Mouse (Mus musculus): ENCODE measurements at regions not wholly inside any gene's neighbourhood (a gene's known extent, or its start where the extent isn't known, plus 50 kb on each side); places are given as distances from the start of the nearest gene placed in this dataset.

DNA sequence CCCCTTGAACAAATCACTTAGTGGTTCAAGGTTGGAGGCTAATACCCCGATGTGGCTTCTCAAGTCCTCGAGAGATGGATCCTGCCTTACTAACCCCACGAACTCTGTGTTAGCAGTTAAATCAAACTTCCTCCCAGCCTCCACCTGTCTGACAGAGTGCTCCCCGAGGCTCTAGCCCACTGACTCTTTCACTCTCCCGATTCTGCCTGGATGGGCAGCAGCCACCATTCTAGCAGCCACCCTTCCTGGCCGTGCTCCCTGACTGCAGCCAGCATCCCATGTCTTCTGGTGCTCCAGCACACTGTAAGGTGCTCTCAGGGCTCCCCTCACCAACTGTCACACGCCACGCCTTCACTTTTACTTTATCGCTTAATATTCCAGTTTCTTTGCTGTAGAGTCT is 173.6 kb upstream of the Lpp start:
- in situ Hi-C loops (cut with MboI; ENCODE audit: unreplicated experiment in 2 of 2): no loop called here

DNA sequence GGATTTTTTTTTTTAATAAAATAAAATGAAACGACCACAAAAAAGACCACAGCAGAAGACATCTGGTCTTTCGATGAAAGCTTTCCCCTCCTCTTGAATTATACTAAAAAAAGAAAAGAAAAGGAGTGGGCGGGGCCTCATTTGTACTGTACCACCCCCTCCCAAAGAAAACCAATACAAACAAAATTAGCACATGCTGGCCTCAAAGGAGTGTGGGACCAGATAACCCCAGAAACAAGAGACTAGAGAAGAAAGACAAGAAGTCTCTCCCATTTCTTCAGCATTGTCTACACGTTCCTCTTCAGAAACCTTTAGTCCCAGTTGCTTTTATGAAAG is 174.5 kb upstream of the Lpp start:
- in situ Hi-C loops (cut with MboI; ENCODE audit: unreplicated experiment in 2 of 2): no loop called here

DNA sequence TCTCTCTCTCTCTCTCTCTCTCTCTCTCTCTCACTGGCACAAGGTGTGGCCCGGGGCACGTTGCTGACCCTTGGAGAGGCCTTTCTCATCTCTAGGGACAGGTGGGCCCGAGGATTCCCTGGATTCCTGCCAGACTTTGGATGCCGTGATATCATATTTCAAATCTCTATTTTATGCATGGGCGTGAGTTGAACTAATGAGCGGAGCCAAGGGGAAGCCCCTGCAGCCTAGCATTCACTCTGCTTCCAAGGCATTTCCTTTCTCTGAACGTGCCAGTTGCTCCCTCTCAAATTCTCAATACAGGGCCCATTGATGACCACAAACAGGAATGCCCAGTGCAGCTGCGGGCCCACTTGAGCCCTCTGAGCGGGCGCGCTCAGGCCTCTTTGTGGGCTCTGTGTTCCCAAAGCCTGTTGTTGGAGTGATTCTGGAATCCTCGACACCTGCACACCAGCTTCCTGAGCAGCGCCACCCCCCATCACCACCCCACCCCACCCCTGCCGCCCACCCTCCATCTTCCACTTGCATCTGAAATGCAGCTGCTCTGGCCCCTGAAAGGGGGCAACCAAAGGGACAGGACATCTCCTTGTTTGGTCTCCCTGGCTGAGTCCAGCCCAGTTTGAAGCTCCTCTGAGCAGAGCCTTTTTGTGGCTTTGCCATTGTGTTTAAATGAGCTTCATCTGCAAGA is 175.0 kb upstream of the Lpp start:
- in situ Hi-C loops (cut with MboI; ENCODE audit: unreplicated experiment in 2 of 2): no loop called here

DNA sequence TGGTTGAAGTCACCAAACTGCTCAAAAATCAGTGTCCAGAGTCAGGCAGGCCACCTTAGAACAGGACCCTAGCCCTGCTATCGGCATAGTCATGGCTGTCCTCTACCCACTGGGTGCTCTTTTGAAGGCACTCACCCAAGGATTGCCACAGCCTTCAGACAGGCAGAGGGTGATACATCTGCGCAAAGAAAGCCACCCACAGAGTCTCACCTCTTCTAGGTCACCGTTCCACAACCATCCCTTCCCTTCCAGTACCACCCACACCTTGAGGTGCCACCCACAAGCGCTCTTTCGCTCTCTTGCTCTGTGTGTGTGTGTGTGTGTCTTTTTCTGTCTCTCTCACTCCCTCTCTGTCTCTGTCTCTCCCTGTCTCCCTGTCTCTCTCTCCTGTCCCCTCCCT is 176.5 kb upstream of the Lpp start:
- in situ Hi-C loops (cut with MboI; ENCODE audit: unreplicated experiment in 2 of 2): no loop called here

DNA sequence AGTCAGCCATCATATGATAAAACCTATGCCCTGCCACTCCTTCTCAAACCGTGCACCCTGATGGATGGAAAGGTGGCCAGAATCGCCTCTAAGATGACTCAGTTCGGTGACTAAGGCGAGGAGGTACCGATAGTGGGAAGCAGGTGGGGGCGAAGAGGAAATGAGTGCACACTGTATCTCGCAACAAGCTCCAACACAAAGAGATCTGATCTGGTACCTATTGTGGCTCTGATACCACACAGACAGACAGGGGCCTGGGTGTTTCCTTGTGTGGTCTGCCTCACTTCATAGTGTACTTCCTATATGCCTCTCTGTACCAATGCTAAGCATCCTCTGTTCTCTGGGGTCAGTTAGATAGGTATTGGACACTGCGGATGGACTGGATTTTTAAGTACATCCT is 178.0 kb upstream of the Lpp start:
- in situ Hi-C loops (cut with MboI; ENCODE audit: unreplicated experiment in 2 of 2): no loop called here

DNA sequence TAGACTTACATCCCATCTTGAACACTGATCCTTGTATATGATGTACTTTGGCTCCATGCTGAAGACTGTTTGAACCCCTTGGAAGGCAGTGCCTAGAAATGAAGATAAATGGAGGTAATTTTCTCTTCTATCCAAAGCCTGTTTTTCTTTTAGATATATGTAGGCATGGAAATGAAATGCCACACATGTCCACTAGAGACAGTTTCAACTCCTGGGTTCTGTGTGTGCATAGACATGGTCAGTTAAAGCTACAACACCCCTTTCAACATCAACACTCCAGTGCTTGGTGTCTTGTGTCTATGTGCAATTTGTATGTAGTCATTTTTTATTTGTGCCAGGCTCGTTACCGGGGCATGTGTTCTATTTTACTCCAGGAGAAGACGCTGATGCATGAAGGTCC is 179.7 kb upstream of the Lpp start:
- in situ Hi-C loops (cut with MboI; ENCODE audit: unreplicated experiment in 2 of 2): no loop called here

DNA sequence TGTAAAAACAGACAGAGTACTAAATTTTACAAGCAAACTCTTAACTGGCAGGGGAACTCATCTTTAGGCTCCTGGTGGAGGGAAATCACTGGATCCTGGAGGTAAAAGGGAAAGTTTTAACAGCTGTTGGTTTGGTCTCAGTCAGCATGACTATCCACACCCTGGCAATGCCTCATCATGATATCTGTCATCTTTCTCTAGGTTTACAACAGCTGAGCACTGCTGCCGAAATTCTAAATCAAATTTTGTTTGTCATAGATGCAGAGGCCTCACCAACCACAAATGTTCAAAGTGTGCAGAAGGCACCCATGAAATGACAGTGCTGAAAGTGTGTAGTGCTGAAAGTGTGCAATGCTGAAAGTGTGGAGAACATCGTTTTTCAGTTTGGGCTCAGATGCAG is 180.6 kb upstream of the Lpp start:
- in situ Hi-C loops (cut with MboI; ENCODE audit: unreplicated experiment in 2 of 2): no loop called here

DNA sequence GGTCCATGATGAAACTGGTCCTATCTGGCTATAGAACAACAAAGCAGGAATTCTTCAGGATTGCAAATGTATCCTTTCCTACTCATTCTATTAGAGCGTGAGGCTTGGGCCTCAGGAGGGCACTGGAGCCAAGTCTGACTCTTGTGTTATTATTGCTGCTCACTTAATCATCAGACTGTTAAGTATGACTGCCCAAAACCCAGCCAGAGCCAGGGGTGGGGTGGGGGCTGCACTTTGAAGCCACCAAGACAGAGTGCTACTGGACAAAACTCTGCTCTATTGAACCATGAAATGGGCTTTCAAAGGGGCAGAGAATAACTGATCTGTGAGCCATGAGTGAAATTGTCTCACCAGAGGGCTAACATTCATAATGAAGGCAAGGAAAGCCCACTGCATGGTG is 181.7 kb upstream of the Lpp start:
- in situ Hi-C loops (cut with MboI; ENCODE audit: unreplicated experiment in 2 of 2): no loop called here

DNA sequence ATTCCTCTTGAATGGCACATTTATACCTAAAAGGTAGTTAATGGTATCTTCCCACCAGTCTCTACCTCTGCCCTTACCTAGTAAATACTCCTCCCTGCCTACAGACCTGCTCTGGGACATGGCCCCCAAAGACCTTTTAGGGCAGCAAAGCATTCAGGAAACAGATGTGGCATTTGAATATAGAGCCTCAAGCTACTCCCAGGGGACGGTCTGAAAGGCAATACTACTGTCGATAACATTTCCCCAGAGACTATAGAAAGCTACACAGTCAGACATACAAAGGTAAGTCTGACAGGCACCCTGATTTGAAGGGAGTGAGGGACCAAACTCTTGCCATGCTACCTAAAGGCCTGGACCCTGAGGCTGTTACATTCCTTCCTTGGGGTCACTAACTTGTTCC is 184.4 kb upstream of the Lpp start:
- in situ Hi-C loops (cut with MboI; ENCODE audit: unreplicated experiment in 2 of 2): no loop called here

DNA sequence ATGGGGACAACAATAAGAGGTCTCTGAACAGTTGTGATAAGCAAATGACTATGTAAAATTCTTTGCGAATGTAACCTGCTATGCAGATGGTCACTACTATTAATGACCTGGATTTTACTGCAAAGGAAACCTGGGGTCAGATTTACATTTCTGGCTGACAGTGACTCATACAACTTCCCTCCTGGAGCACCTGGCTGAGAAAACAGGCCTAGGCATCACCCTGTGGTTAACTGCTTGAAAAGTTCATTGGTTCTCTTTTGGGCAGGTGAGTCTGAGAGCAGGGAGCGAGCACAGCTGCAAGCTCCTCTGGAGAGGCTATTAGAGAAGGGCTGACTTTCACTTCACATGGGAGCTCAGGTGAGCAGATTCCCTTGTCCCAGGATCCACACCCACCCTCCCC is 185.2 kb upstream of the Lpp start:
- in situ Hi-C loops (cut with MboI; ENCODE audit: unreplicated experiment in 2 of 2): no loop called here

DNA sequence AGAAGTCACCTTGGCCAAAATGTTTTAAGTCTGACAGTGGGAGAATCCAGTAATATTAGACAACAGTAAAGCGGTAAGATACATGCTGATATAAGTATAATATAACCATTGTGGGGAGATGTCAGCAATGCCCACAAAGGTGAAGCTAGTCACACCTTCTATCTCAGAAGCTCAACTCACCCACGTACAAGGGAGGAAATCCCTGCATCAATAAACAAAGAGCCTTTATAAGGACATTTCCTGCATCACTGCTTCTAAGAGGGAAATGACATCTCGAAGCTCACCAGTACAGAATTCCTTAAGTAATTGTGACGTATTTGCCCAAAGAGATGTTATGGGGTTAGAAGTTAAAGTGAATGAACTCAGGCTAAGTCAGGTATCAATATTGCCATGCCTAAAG is 186.3 kb upstream of the Lpp start:
- in situ Hi-C loops (cut with MboI; ENCODE audit: unreplicated experiment in 2 of 2): no loop called here

DNA sequence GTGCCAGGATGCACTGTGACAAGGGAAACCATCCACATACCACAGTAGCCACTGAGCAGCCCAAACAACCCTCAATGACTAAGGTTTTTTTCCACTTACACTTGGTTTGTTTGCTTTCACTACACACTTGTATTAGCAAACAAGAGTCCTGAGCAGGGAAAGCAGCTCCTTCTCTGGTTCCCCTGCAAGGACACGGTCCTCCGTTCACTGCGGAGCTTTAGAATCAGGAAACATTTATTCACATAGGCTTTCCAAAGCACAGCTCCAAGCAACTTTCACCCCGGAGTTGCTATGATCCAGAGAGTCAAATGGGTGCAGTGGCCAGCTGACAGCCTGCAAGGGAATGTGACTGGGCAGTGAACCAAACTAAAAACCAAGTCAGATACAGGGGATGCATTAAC is 186.8 kb upstream of the Lpp start:
- in situ Hi-C loops (cut with MboI; ENCODE audit: unreplicated experiment in 2 of 2): no loop called here

DNA sequence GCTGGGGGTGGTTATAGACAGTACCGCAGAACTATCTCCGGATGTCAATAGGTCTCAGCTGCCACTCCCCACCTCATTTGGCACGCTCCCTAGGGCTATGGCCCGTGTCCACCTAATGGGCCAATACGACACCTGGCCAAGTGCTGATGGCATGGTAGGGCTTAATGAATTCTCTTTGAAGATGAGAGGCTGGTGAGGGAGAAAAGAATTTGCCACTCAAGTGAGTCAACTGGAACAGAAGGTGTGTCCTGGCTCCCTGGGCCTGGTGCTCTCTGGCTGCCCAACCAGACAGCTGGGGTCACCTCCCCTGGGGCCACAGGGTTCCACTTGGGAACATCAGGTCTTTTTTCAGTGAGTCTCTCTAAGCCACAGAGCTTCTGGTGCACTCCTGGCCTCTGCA is 187.7 kb upstream of the Lpp start:
- in situ Hi-C loops (cut with MboI; ENCODE audit: unreplicated experiment in 2 of 2): no loop called here

DNA sequence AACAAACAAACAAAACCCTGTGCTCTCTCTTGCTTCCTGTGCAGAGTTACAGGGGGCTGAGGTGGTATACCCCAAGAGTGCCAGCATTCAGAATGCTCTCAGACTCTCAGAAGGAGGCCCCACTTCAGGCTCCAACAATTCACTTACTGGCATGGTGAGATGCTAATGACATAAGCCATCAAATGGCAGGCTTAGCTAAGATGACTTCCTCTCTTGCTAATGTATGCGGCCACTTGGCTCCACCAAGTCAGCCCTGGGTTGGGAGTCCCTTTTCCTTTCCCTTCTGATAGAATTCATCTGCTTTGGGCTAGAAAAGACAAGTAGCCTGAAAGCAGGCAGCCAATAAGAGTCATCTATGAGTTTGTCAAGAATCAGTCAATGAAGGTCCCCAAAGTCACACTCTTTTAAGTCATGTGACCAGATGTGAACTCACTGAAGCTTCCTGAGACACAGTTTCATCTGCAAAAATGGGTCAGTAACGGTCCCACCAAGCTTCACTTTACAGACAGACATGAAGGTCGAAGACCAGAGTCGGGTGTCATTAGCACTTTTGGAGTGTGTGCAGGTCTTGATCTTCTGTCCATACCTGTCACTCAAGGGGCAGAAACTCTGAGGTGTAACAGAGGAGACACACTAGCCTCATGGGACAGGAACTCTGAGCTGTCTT is 189.1 kb upstream of the Lpp start:
- in situ Hi-C loops (cut with MboI; ENCODE audit: unreplicated experiment in 2 of 2): no loop called here

DNA sequence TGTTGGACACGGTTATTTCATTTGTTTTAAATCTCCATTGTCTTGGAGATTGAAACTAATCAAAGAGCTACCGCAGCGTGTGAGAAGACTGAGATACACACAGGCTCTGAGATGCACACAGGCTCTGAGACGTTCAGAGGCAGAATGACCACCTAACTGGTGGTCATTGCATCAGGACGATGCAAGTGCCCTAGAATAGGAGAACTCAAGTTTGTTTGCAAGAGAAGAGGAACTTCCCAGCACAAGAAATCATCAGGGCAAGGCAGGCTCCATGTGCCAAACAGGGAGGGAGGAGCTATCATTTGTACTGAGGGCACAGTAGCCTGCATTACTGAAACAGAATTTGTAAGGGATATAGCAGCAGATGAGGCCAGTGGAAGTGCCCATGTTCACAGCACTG is 190.7 kb upstream of the Lpp start:
- in situ Hi-C loops (cut with MboI; ENCODE audit: unreplicated experiment in 2 of 2): no loop called here

DNA sequence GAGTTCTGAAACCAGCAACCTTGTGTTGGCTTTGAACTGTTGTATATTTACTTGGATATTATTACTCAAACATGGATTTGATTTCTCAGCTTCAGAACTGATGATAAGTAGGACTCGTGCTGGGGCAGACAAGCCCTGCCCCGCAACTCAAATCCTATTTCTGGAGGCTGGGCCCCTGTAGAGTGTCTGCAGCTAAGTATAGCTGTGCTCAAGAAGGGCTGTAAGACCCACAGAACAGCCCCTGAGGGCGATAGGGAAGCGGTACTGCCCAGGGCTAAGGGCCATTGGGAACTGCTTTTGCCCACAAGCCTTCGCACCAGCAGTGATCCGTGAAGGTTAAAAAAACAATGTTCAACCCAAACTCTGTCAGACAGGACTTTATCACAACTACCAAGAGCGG is 191.9 kb upstream of the Lpp start:
- in situ Hi-C loops (cut with MboI; ENCODE audit: unreplicated experiment in 2 of 2): no loop called here

DNA sequence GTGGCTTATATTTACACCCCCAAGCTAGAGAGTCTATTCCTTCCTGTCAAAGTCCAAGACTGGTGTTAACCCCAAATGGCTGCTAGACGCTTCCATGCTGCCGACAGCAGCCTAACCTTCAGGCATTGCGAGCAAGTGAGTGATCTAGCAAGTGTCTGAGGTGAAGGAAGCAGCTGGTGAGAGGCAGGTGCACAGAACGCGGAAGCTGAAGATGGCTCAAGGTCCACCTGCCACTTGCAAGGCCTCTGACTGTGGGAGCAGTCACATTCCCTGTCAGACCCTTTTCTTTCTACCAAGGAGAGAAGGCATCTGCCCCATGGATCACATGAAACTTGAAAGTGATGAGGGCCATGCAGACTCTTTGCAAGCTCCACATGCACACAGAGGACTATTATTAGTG is 193.1 kb upstream of the Lpp start:
- in situ Hi-C loops (cut with MboI; ENCODE audit: unreplicated experiment in 2 of 2): no loop called here

DNA sequence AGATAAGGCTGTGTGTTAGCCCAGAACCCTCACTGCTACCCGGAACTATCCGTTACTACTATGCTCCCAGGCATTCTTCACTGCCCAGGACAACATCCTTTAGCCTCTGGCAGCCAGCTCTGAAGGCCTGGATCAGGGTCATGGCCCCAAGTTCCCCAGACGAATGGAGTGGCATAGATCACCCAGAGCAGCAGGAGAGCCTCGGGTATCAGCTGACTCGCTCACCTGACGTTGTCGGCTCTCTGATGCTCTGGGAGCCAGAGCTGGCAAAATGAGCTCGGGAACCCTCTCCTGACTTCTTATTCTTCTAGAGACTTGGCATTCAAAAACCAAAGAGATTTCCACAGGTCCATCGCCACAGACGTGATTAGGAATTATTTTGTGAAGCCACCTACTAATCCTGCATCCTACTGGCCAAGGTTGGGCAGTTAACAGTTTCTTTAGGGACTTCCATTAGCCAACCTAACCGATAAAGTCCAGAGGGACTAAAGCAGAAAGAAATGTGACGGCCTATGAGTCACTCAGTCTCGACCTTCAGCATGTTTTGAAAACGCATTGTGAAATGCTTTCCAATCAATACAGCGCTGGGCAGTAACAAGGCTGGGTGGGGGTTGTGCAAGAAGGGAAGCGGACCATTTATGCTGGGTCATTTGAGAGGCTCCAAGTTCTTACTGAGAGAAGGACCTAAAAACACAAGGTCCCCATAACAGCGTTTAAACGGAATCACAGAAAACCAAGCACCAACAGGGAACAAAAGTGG is 193.7 kb upstream of the Lpp start:
- in situ Hi-C loops (cut with MboI; ENCODE audit: unreplicated experiment in 2 of 2): no loop called here

DNA sequence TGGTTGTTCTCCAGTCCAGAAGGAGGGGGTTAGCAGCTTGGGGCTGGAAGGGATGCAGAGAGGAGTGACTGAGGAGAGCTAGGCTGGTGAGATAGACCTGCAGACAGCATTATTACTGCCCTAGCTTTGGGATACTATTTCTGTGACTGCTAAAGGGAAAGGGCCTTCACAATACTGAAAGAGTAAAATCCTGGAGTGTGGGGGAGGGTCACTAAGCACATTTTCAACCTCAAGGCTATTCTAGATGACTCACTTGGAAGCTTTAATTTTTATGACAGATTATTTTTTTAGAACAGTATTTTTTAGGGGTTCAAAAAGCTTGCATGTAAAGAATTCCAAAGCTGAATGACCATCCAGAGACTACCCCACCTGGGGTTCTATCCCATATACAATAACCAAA is 195.0 kb upstream of the Lpp start:
- in situ Hi-C loops (cut with MboI; ENCODE audit: unreplicated experiment in 2 of 2): no loop called here

DNA sequence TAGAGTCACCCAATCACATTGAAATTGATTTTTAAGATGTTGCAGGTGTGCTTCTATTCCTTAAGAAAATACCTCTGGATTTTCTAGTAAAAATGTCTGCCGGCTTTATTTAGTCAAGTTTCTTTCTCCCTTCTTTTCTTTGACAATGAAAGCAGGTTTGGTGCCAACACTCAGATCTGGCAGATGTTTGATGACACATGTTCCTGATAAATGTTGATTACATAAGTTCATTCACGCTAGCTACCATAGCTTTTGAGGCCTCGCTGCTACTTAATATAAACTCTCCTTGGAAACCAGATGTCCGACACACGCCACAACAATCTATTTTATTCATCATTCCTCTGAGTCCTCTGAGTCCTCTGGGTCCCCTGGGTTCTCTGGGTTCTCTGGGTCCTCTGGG is 195.7 kb upstream of the Lpp start:
- in situ Hi-C loops (cut with MboI; ENCODE audit: unreplicated experiment in 2 of 2): no loop called here

DNA sequence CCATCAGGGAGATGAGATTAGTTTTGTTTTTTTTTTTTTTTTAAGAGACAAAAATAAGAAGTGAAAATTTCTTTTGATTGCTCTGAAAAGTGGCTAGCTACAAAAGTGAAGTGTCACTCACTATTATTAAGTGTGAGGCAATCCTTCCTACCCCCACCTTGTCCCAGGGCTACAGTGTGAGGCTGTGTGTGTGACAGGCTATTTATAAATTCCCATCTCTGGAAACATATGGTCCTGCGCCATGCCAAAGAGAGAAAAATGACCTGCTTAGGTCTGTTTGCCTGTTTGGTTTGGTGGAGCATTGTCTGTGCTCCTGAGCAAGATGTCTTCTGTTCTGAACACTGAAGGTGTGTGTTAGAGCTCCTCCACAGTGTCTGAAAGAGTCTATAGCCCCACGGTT is 199.4 kb upstream of the Lpp start:
- in situ Hi-C loops (cut with MboI; ENCODE audit: unreplicated experiment in 2 of 2): no loop called here

DNA sequence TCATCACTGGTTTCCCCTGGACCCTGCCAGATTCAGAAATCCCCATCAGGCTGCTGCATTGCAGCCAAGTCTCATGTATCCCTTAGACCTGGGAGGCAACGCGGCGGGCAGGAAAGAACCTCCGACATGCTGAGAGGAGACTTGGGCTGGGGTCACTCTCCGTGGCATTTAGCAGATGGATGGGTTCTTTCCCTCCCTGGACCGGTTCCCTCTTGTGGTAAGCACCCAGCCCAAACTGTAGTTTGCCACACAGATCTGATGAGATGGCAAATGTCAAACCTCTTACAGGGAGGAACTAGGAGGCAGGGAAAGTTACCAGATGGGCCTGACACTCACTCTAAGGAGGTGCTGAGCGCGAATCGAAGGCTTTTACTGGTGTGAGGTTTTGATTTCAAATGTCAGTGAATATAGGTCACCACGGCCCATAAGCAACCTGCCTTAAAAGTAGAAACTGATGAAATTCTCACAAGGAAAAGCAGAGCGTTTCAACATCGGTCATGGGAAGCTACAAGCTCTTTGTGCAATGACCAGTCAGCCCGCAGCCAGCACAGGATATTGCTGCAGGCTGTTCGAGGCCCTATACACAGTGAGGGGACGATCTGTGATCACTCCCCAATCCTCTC is 199.9 kb upstream of the Lpp start:
- in situ Hi-C loops (cut with MboI; ENCODE audit: unreplicated experiment in 2 of 2): no loop called here

Data from v-Abl transformed pro-B cells (cell line).